Mouse (Mus musculus) testis, adult 2 months (tissue): ENCODE measurements around the gene Ccnd1.

ENCODE experiments used
- CTCF ChIP-seq: fragments of 200-500 bp; IDR thresholded peaks from 2 replicates; pipeline ENCODE4 v1.5.1; 2012; ENCODE audit warnings: low read depth, mild to moderate bottlenecking, inconsistent platforms, low read length, moderate library complexity; ENCODE audit not compliant: control insufficient read depth, insufficient read depth, insufficient replicate concordance
- POLR2A ChIP-seq: fragments of 200-500 bp; IDR thresholded peaks from 2 replicates; pipeline ENCODE4 v1.6.1; 2012; ENCODE audit warnings: low read depth, mild to moderate bottlenecking, inconsistent platforms, low read length, moderate library complexity; ENCODE audit not compliant: control insufficient read depth

GRCm38 (mm10) chr7:144982358-144983110 lies 42.8 kb upstream of the Ccnd1 start:
- TF ChIP-seq POLR2A, result no peak
- no peak for TF ChIP-seq CTCF
